Comparison of ENCODE assay signal across 29 mouse cellular contexts in genomic region chr12:76566284-76566683, GRCm38 (mm10). TPM values are rescaled to one million over a fixed set of nuclear protein-coding genes. Genes with fewer than 3 reads are reported as not detected.
DNase-seq lines count a peak whose midpoint lies in the region; ATAC-seq and TF ChIP-seq lines count a peak whose summit lies in the region.
"Had no signal": no experiment of that assay in that cellular context is flagged by ENCODE, and none has a peak within 500 bp of the region (broad histone marks: within the 10 kb centered on the region; RNA-seq: fewer than 3 reads in every experiment).

No protein-coding gene starts in this region.

- H3K27ac ChIP-seq in heart, adult 2 months: peak overlapping the region; percentile 33
- H3K27ac ChIP-seq in midbrain, embryonic 11.5 days (ENCODE audit: low read depth, low read length): no peak overlapping the region
- H3K27ac ChIP-seq in midbrain, embryonic 16.5 days (ENCODE audit: low read length): no peak overlapping the region
- H3K27ac ChIP-seq in hindbrain, embryonic 16.5 days (ENCODE audit: low read depth, low read length): no peak overlapping the region
- H3K27ac ChIP-seq: forebrain, embryonic 10.5 days; forebrain, embryonic 13.5 days; heart, embryonic 10.5 days; heart, embryonic 13.5 days; hindbrain, embryonic 12.5 days; hindbrain, embryonic 15.5 days; intestine, embryonic 15.5 days had no signal

- no peak overlapping the region for H3K4me2 ChIP-seq in midbrain, embryonic 11.5 days
- no peak overlapping the region for H3K4me2 ChIP-seq in midbrain, embryonic 16.5 days (ENCODE audit: low read length)
- no peak overlapping the region for H3K4me2 ChIP-seq in hindbrain, embryonic 16.5 days (ENCODE audit: low read length)
- H3K4me2 ChIP-seq: forebrain, embryonic 13.5 days; heart, embryonic 13.5 days; hindbrain, embryonic 12.5 days; hindbrain, embryonic 15.5 days; intestine, embryonic 15.5 days had no signal

- no peaks in the 10 kb centered on the region for H3K27me3 ChIP-seq in heart, adult 2 months (ENCODE audit: control insufficient read depth, insufficient read depth, low read length)
- no peaks in the 10 kb centered on the region for H3K27me3 ChIP-seq in midbrain, embryonic 11.5 days (ENCODE audit: control insufficient read depth, insufficient read depth, low read length)
- H3K27me3 ChIP-seq in midbrain, embryonic 16.5 days (ENCODE audit: control insufficient read depth, insufficient read depth, low read depth, low read length): no peaks in the 10 kb centered on the region
- no peaks in the 10 kb centered on the region for H3K27me3 ChIP-seq in hindbrain, embryonic 16.5 days (replicated peaks; ENCODE audit: control insufficient read depth, insufficient read depth, low read length)
- H3K27me3 ChIP-seq: CH12.LX; forebrain, embryonic 13.5 days; heart, embryonic 13.5 days; hindbrain, embryonic 12.5 days; hindbrain, embryonic 15.5 days; intestine, embryonic 15.5 days; Patski had no signal

- no peak overlapping the region for H3K9ac ChIP-seq in heart, adult 2 months (ENCODE audit: low read depth, low read length)
- H3K9ac ChIP-seq in midbrain, embryonic 11.5 days (ENCODE audit: low read length): no peak overlapping the region
- no peak overlapping the region for H3K9ac ChIP-seq in midbrain, embryonic 16.5 days (ENCODE audit: low read depth, low read length)
- no peak overlapping the region for H3K9ac ChIP-seq in hindbrain, embryonic 16.5 days (ENCODE audit: low read depth, low read length)
- H3K9ac ChIP-seq: forebrain, embryonic 13.5 days; heart, embryonic 13.5 days; hindbrain, embryonic 12.5 days; hindbrain, embryonic 15.5 days; intestine, embryonic 15.5 days had no signal

- ATAC-seq in midbrain, embryonic 11.5 days (ENCODE audit: low FRiP score): no peak
- ATAC-seq in midbrain, embryonic 16.5 days: no peak
- no peak for ATAC-seq in hindbrain, embryonic 16.5 days
- ATAC-seq: forebrain, embryonic 13.5 days; forebrain, embryonic 16.5 days; intestine, embryonic 15.5 days; Patski had no signal

- H3K4me1 ChIP-seq in heart, adult 2 months (ENCODE audit: control insufficient read depth, insufficient read depth, low read length): no peaks in the 10 kb centered on the region
- H3K4me1 ChIP-seq in midbrain, embryonic 11.5 days (ENCODE audit: control insufficient read depth, insufficient read depth, low read length): no peaks in the 10 kb centered on the region; the same call in 1 of the 2 replicates
- H3K4me1 ChIP-seq in midbrain, embryonic 16.5 days (ENCODE audit: control insufficient read depth, insufficient read depth, low read length): no peaks in the 10 kb centered on the region
- no peaks in the 10 kb centered on the region for H3K4me1 ChIP-seq in hindbrain, embryonic 16.5 days (ENCODE audit: control insufficient read depth, insufficient read depth, low read depth, low read length)
- H3K4me1 ChIP-seq: forebrain, embryonic 13.5 days; hindbrain, embryonic 15.5 days had no signal

- no peak for TF ChIP-seq EP300 in heart, adult 2 months (IDR thresholded peaks at IDR 0.05; ENCODE audit: insufficient read depth, low read depth, low read length)

- peak; percentile 34 for DNase-seq in cerebellum, adult 11-12 months
- no peak for DNase-seq in cerebellum, postnatal 14 days
- DNase-seq in heart, adult 2 months: no peak
- DNase-seq in heart, adult 9 months (ENCODE audit: low spot score in 2 of 2): no peak
- peak; percentile 66 for DNase-seq in midbrain, embryonic 11.5 days (ENCODE audit: low spot score, missing footprints)
- peak; percentile 57 for DNase-seq in brain, adult 2 months (ENCODE audit: low read depth, low spot score)
- DNase-seq: adrenal gland, postnatal 10 days; adrenal gland, postnatal 36 days; B cell, adult 2 months; cerebellum, adult 2 months; cerebellum, adult 9-11 months; gastrocnemius, postnatal 14 days; heart, adult 11 months; heart, postnatal 14 days; heart, postnatal 4 days; kidney, adult 11 months had no signal

- intact Hi-C loops in heart, adult 2 months (cut with DNase I): no loop called here

- WGBS in heart, adult 2 months: 74% methylated on average over 10 of the region's 10 CpGs
- 91% methylated on average over 10 of the region's 10 CpGs for WGBS in midbrain, embryonic 11.5 days
- 84% methylated on average over 10 of the region's 10 CpGs for WGBS in midbrain, embryonic 16.5 days
- 89% methylated on average over 10 of the region's 10 CpGs for WGBS in hindbrain, embryonic 16.5 days

- no peak overlapping the region for H3K4me3 ChIP-seq in heart, adult 2 months
- no peak overlapping the region for H3K4me3 ChIP-seq in midbrain, embryonic 11.5 days (ENCODE audit: low read depth, low read length)
- H3K4me3 ChIP-seq in midbrain, embryonic 16.5 days (ENCODE audit: low read depth, low read length): no peak overlapping the region
- H3K4me3 ChIP-seq in hindbrain, embryonic 16.5 days (ENCODE audit: low read length): no peak overlapping the region
- H3K4me3 ChIP-seq: forebrain, embryonic 10.5 days; forebrain, embryonic 13.5 days; heart, embryonic 10.5 days; heart, embryonic 13.5 days; hindbrain, embryonic 12.5 days; hindbrain, embryonic 15.5 days; intestine, embryonic 15.5 days had no signal

- H3K79me2 ChIP-seq in heart, adult 2 months (replicated peaks; ENCODE audit: control insufficient read depth, insufficient read depth, low read length): no peaks in the 10 kb centered on the region

- no peaks in the 10 kb centered on the region for H3K9me3 ChIP-seq in midbrain, embryonic 11.5 days (ENCODE audit: control insufficient read depth, low read length)
- no peaks in the 10 kb centered on the region for H3K9me3 ChIP-seq in midbrain, embryonic 16.5 days (replicated peaks; ENCODE audit: control insufficient read depth, low read length, poor library complexity, severe bottlenecking)
- H3K9me3 ChIP-seq in hindbrain, embryonic 16.5 days (ENCODE audit: control insufficient read depth, low read length): no peaks in the 10 kb centered on the region
- H3K9me3 ChIP-seq: forebrain, embryonic 10.5 days; forebrain, embryonic 13.5 days; G1E; heart, embryonic 10.5 days; hindbrain, embryonic 12.5 days; hindbrain, embryonic 15.5 days; intestine, embryonic 15.5 days had no signal

- H3K36me3 ChIP-seq in heart, adult 2 months (ENCODE audit: control insufficient read depth, insufficient read depth, low read length): no peaks in the 10 kb centered on the region
- H3K36me3 ChIP-seq in midbrain, embryonic 11.5 days (ENCODE audit: control insufficient read depth, insufficient read depth, low read length): no peaks in the 10 kb centered on the region
- no peaks in the 10 kb centered on the region for H3K36me3 ChIP-seq in midbrain, embryonic 16.5 days (ENCODE audit: control insufficient read depth, insufficient read depth, low read length)
- no peaks in the 10 kb centered on the region for H3K36me3 ChIP-seq in hindbrain, embryonic 16.5 days (ENCODE audit: control insufficient read depth, insufficient read depth, low read length)
- H3K36me3 ChIP-seq: hindbrain, embryonic 12.5 days; hindbrain, embryonic 15.5 days had no signal

- TF ChIP-seq POLR2A in heart, adult 2 months (IDR thresholded peaks at IDR 0.05; ENCODE audit: insufficient read depth, low read depth, low read length): no peak

- TF ChIP-seq CTCF in heart, adult 2 months (IDR thresholded peaks at IDR 0.05): no peak

RNA-seq across cellular contexts. Expression of gene Plekhg3, which starts 35.6 kb away (rescaled TPM):
- total RNA-seq in heart, adult 2 months (2021): 10 to 100 TPM; 11.6 to 13.6 TPM
- 12.9 and 16.8 TPM in 2 replicates for polyA plus RNA-seq in heart, adult 2 months (2012; rRNA removed)
- 0.62 and 1.3 TPM in 2 replicates for polyA plus RNA-seq in midbrain, embryonic 11.5 days (2014; fragmentation: Nextera tagmentation; extraction: Ambion mirVana)
- polyA plus RNA-seq in midbrain, embryonic 16.5 days (2015; fragmentation: Nextera tagmentation; extraction: Ambion mirVana): 0.93 and 1.3 TPM in 2 replicates
- 1.7 TPM in 2 replicates for polyA plus RNA-seq in hindbrain, embryonic 16.5 days (2015; fragmentation: Nextera tagmentation; extraction: Ambion mirVana)

Comparison
In these comparisons a context has a peak if more than half of its experiments do, and no peak if none do; other contexts are left out.
1. DNase-seq: peak in cerebellum, adult 11-12 months (single experiment), midbrain, embryonic 11.5 days (single experiment) and brain, adult 2 months (single experiment); none in cerebellum, postnatal 14 days (0 of 2), heart, adult 2 months (0 of 2) and heart, adult 9 months (0 of 2).